Mouse (Mus musculus) intestine, postnatal 0 days (tissue): Measurements from ENCODE around the gene Magi2. TPM values are rescaled to one million over a fixed set of nuclear protein-coding genes. Genes with fewer than 3 reads are reported as not detected.

Experiments
- ATAC-seq: fragments of 200-750 bp; cut with Nextera tagmentation; 2 replicates; pipeline ENCODE4 v1.8.0; 2017; ENCODE audit warnings: mild to moderate bottlenecking, moderate TSS enrichment, moderate library complexity
- H3K27ac ChIP-seq: fragments of 300-500 bp; sonication (generic); 2 replicates; pipeline ENCODE4 v1.5.1; 2014; ENCODE audit warnings: mild to moderate bottlenecking, low read depth, low read length, moderate library complexity
- H3K27me3 ChIP-seq: fragments of 300-500 bp; sonication (generic); replicated peaks from 2 replicates; pipeline ENCODE4 v1.6.1; 2014; ENCODE audit warnings: low read length, mixed read lengths; ENCODE audit not compliant: control insufficient read depth, insufficient read depth
- H3K36me3 ChIP-seq: fragments of 300-500 bp; sonication (generic); 2 replicates; pipeline ENCODE4 v1.6.1; 2014; ENCODE audit warnings: mild to moderate bottlenecking, moderate library complexity; ENCODE audit not compliant: control insufficient read depth, insufficient read depth
- H3K4me1 ChIP-seq: fragments of 300-500 bp; sonication (generic); replicated peaks from 2 replicates; pipeline ENCODE4 v1.6.1; 2014; ENCODE audit warnings: antibody characterized with exemption, low read length, mixed read lengths; ENCODE audit not compliant: control insufficient read depth, insufficient read depth
- H3K4me2 ChIP-seq: fragments of 300-500 bp; sonication (generic); replicated peaks from 2 replicates; pipeline ENCODE4 v1.6.1; 2014; ENCODE audit warnings: low read depth, mild to moderate bottlenecking, moderate library complexity
- H3K4me3 ChIP-seq: fragments of 300-500 bp; sonication (generic); 2 replicates; pipeline ENCODE4 v1.5.1; 2014; ENCODE audit warnings: low read depth, low read length
- H3K9ac ChIP-seq: fragments of 300-500 bp; sonication (generic); 2 replicates; pipeline ENCODE4 v1.6.1; 2014; ENCODE audit warnings: mild to moderate bottlenecking, low read depth, low read length
- H3K9me3 ChIP-seq: fragments of 300-500 bp; sonication (generic); 2 replicates; pipeline ENCODE4 v1.6.1; 2016; ENCODE audit warnings: mixed run types; ENCODE audit not compliant: control insufficient read depth
- CTCF ChIP-seq: sonication (generic); IDR thresholded peaks from 2 replicates; pipeline ENCODE4 v1.5.1; 2016; ENCODE audit warnings: low read depth, mild to moderate bottlenecking, control low read depth, antibody characterized with exemption, moderate library complexity
- WGBS: fragments of 180-500 bp; shearing (Covaris S2); extraction: QIAGEN DNeasy Blood & Tissue Kit; methylation state at CpG from one replicate; pipeline ENCODE4 v1.1.7; 2014; 5-methylcytosine and 5-hydroxymethylcytosine counted together
- polyA plus RNA-seq: library from polyadenylated mRNA; unstranded; fragments of >200 nt; fragmentation: Nextera tagmentation; extraction: Ambion mirVana; gene quantifications from 2 replicates; pipeline ENCODE4 v1.2.1, GENCODE M21; 2015

Gene Magi2
- polyA plus RNA-seq, 1 experiment from 2014 or later, result 1.0 TPM

GRCm38 (mm10) chr5:20330025-20330424 is 1103.2 kb downstream of the Magi2 start:
- Histone ChIP-seq H3K36me3 (no peaks in the 10 kb centered on the region), H3K27me3 (no peaks in the 10 kb centered on the region), H3K9me3 (no peaks in the 10 kb centered on the region), H3K4me2 (no peak overlapping the region), H3K4me1 (no peaks in the 10 kb centered on the region), H3K9ac (no peak overlapping the region), H3K27ac (no peak overlapping the region), H3K4me3 (no peak overlapping the region)
- no peak for ATAC-seq
- TF ChIP-seq CTCF, result no peak
- 80% methylated on average over 3 of the region's 3 CpGs for WGBS

GRCm38 (mm10) chr5:20332574-20332973 is 1105.7 kb downstream of the Magi2 start:
- Histone ChIP-seq H3K27ac (no peak overlapping the region), H3K27me3 (no peaks in the 10 kb centered on the region), H3K4me1 (no peaks in the 10 kb centered on the region), H3K9me3 (no peaks in the 10 kb centered on the region), H3K36me3 (no peaks in the 10 kb centered on the region), H3K4me2 (no peak overlapping the region), H3K4me3 (no peak overlapping the region), H3K9ac (no peak overlapping the region)
- 75% methylated on average over 4 of the region's 4 CpGs for WGBS
- no peak for TF ChIP-seq CTCF
- no peak for ATAC-seq

- H3K4me2 ChIP-seq, result no peak overlapping the region
- TF ChIP-seq CTCF, result no peak
- no peaks in the 10 kb centered on the region for H3K27me3 ChIP-seq
- no peaks in the 10 kb centered on the region for H3K36me3 ChIP-seq
- H3K4me1 ChIP-seq, result no peaks in the 10 kb centered on the region
- H3K27ac ChIP-seq, result no peak overlapping the region
- no peaks in the 10 kb centered on the region for H3K9me3 ChIP-seq
- no peak overlapping the region for H3K4me3 ChIP-seq
- no peak overlapping the region for H3K9ac ChIP-seq
- no peak for ATAC-seq
Observed at GRCm38 (mm10) chr5:20334549-20334948, 1107.7 kb downstream of the Magi2 start.

- no peak for ATAC-seq
- WGBS, result 88% methylated on average over 8 of the region's 8 CpGs
Observed at GRCm38 (mm10) chr5:20352941-20353340, 1126.1 kb downstream of the Magi2 start.

GRCm38 (mm10) chr5:20358437-20358836 is 1131.6 kb downstream of the Magi2 start:
- TF ChIP-seq CTCF, result no peak

More at GRCm38 (mm10) chr5:20352941-20353340, 1126.1 kb downstream of the Magi2 start:
- H3K9ac ChIP-seq, result no peak overlapping the region
- no peak overlapping the region for H3K27ac ChIP-seq
- no peaks in the 10 kb centered on the region for H3K9me3 ChIP-seq
- H3K27me3 ChIP-seq, result no peaks in the 10 kb centered on the region
- H3K4me2 ChIP-seq, result no peak overlapping the region
- H3K4me1 ChIP-seq, result no peaks in the 10 kb centered on the region
- H3K36me3 ChIP-seq, result no peaks in the 10 kb centered on the region
- no peak overlapping the region for H3K4me3 ChIP-seq
- no peak for TF ChIP-seq CTCF

GRCm38 (mm10) chr5:20359021-20359420 is 1132.2 kb downstream of the Magi2 start:
- Histone ChIP-seq H3K36me3 (no peaks in the 10 kb centered on the region), H3K9me3 (no peaks in the 10 kb centered on the region), H3K27me3 (no peaks in the 10 kb centered on the region), H3K4me1 (no peaks in the 10 kb centered on the region), H3K9ac (no peak overlapping the region), H3K4me3 (no peak overlapping the region), H3K4me2 (no peak overlapping the region), H3K27ac (no peak overlapping the region)
- 73% methylated on average over 3 of the region's 3 CpGs for WGBS
- no peak for TF ChIP-seq CTCF
- ATAC-seq, result no peak

More at GRCm38 (mm10) chr5:20358437-20358836, 1131.6 kb downstream of the Magi2 start:
- Histone ChIP-seq H3K9ac (no peak overlapping the region), H3K4me1 (no peaks in the 10 kb centered on the region), H3K4me3 (no peak overlapping the region), H3K27me3 (no peaks in the 10 kb centered on the region), H3K36me3 (no peaks in the 10 kb centered on the region), H3K27ac (no peak overlapping the region), H3K9me3 (no peaks in the 10 kb centered on the region), H3K4me2 (no peak overlapping the region)
- WGBS, result 66% methylated on average over 5 of the region's 5 CpGs
- ATAC-seq, result no peak

- H3K27ac ChIP-seq, result no peak overlapping the region
- no peak overlapping the region for H3K4me2 ChIP-seq
- H3K9ac ChIP-seq, result no peak overlapping the region
- no peak for TF ChIP-seq CTCF
- H3K36me3 ChIP-seq, result no peaks in the 10 kb centered on the region
- ATAC-seq, result no peak
- WGBS, result 75% methylated on average over 3 of the region's 3 CpGs
- no peak overlapping the region for H3K4me3 ChIP-seq
- H3K4me1 ChIP-seq, result no peaks in the 10 kb centered on the region
- H3K9me3 ChIP-seq, result no peaks in the 10 kb centered on the region
- H3K27me3 ChIP-seq, result no peaks in the 10 kb centered on the region
Observed at GRCm38 (mm10) chr5:20362154-20362553, 1135.3 kb downstream of the Magi2 start.
